Mouse (Mus musculus): ENCODE data around the gene Gas6. TPM values are rescaled to one million over a fixed set of nuclear protein-coding genes. Genes with fewer than 3 reads are reported as not detected.

Gas6 gene
- polyA plus RNA-seq, 1 experiment from 2014 or later: 15.9 TPM

- ATAC-seq: no peak
- Histone ChIP-seq H3K36me3 (no peaks in the 10 kb centered on the region), H3K9me3 (no peaks in the 10 kb centered on the region), H3K9ac (replicated peaks) (no peak overlapping the region), H3K27ac (no peak overlapping the region), H3K4me2 (replicated peaks) (no peak overlapping the region), H3K4me1 (replicated peaks) (peaks cover 10% of the 10 kb centered on the region), H3K4me3 (replicated peaks) (no peak overlapping the region), H3K27me3 (0 out of 2 replicates have a peak, but pooled peaks cover 3% of the 10 kb centered on the region)
- 73% methylated on average over 6 of the region's 6 CpGs for WGBS
Observed at GRCm38 (mm10) chr8:13451747-13452277, 42.5 kb downstream of the Gas6 start.

- H3K4me1 ChIP-seq (replicated peaks): no peaks in the 10 kb centered on the region
Observed at GRCm38 (mm10) chr8:13448145-13448544, 46.1 kb downstream of the Gas6 start.

GRCm38 (mm10) chr8:13446456-13446855, 47.8 kb downstream of the Gas6 start:
- H3K9me3 ChIP-seq: no peaks in the 10 kb centered on the region; the same call in 1 of the 2 replicates
- H3K27ac ChIP-seq: no peak overlapping the region
- H3K4me1 ChIP-seq (replicated peaks): no peaks in the 10 kb centered on the region
- H3K4me2 ChIP-seq (replicated peaks): no peak overlapping the region
- no peak overlapping the region for H3K9ac ChIP-seq (replicated peaks)
- no peaks in the 10 kb centered on the region for H3K36me3 ChIP-seq
- 0 out of 2 replicates have a peak, but pooled peaks cover 3% of the 10 kb centered on the region for H3K27me3 ChIP-seq
- H3K4me3 ChIP-seq (replicated peaks): no peak overlapping the region
- WGBS: 91% methylated on average over 6 of the region's 6 CpGs
- no peak for ATAC-seq

More at GRCm38 (mm10) chr8:13448145-13448544, 46.1 kb downstream of the Gas6 start:
- Histone ChIP-seq H3K9ac (replicated peaks) (no peak overlapping the region), H3K36me3 (no peaks in the 10 kb centered on the region), H3K4me3 (replicated peaks) (no peak overlapping the region), H3K27me3 (0 out of 2 replicates have a peak, but pooled peaks cover 3% of the 10 kb centered on the region), H3K27ac (no peak overlapping the region), H3K4me2 (replicated peaks) (no peak overlapping the region), H3K9me3 (no peaks in the 10 kb centered on the region)
- 61% methylated on average over 4 of the region's 4 CpGs for WGBS
- ATAC-seq: no peak

GRCm38 (mm10) chr8:13442152-13442551, 52.1 kb downstream of the Gas6 start:
- H3K27me3 ChIP-seq: no peaks in the 10 kb centered on the region
- H3K36me3 ChIP-seq: no peaks in the 10 kb centered on the region
- H3K4me3 ChIP-seq (replicated peaks): no peak overlapping the region
- no peaks in the 10 kb centered on the region for H3K4me1 ChIP-seq (replicated peaks)
- no peaks in the 10 kb centered on the region; the same call in 1 of the 2 replicates for H3K9me3 ChIP-seq
- 96% methylated on average over 2 of the region's 2 CpGs for WGBS
- H3K4me2 ChIP-seq (replicated peaks): no peak overlapping the region
- no peak overlapping the region for H3K27ac ChIP-seq
- no peak for ATAC-seq
- no peak overlapping the region for H3K9ac ChIP-seq (replicated peaks)

- Histone ChIP-seq H3K9ac (replicated peaks) (no peak overlapping the region), H3K36me3 (no peaks in the 10 kb centered on the region), H3K4me1 (replicated peaks) (peaks cover 10% of the 10 kb centered on the region), H3K27me3 (peaks cover 35% of the 10 kb centered on the region), H3K27ac (no peak overlapping the region), H3K4me2 (replicated peaks) (no peak overlapping the region), H3K9me3 (no peaks in the 10 kb centered on the region; the same call in 1 of the 2 replicates), H3K4me3 (replicated peaks) (no peak overlapping the region)
- ATAC-seq: no peak
- 85% methylated on average over 2 of the region's 2 CpGs for WGBS
Observed at GRCm38 (mm10) chr8:13437531-13437930, 56.8 kb downstream of the Gas6 start.

- Histone ChIP-seq H3K9me3 (no peaks in the 10 kb centered on the region), H3K9ac (replicated peaks) (0 out of 2 replicates have a peak overlapping the region, but pooled peaks have one; percentile 12), H3K27ac (no peak overlapping the region), H3K4me3 (replicated peaks) (no peak overlapping the region), H3K4me2 (replicated peaks) (no peak overlapping the region), H3K27me3 (peaks cover 35% of the 10 kb centered on the region), H3K36me3 (no peaks in the 10 kb centered on the region), H3K4me1 (replicated peaks) (peaks cover 10% of the 10 kb centered on the region)
- 5% methylated on average over 8 of the region's 8 CpGs for WGBS
- no peak for ATAC-seq
Observed at GRCm38 (mm10) chr8:13436052-13436451, 58.2 kb downstream of the Gas6 start.

- Histone ChIP-seq H3K27ac (no peak within 1 kb of the TSS), H3K4me2 (replicated peaks) (peak within 1 kb of the TSS; percentile 25; the same call in 1 of the 2 replicates), H3K4me1 (replicated peaks) (peaks cover 10% of the 10 kb centered on the region), H3K27me3 (peaks cover 35% of the 10 kb centered on the region), H3K4me3 (replicated peaks) (no peak within 1 kb of the TSS), H3K9me3 (no peaks in the 10 kb centered on the region), H3K36me3 (no peaks in the 10 kb centered on the region), H3K9ac (replicated peaks) (peak within 1 kb of the TSS; percentile 12; the same call in 1 of the 2 replicates)
- no peak for ATAC-seq
- 17% methylated on average over 10 of the region's 10 CpGs for WGBS
Observed at GRCm38 (mm10) chr8:13434889-13435288, 59.4 kb downstream of the Gas6 start, which contains the start of gene Tmem255b. TSS of gene Tmem255b (plus strand) at chr8:13435189.

- peaks cover 10% of the 10 kb centered on the region for H3K4me1 ChIP-seq (replicated peaks)
- no peak for ATAC-seq
- no peaks in the 10 kb centered on the region for H3K36me3 ChIP-seq
- H3K4me3 ChIP-seq (replicated peaks): no peak overlapping the region
- peaks cover 35% of the 10 kb centered on the region for H3K27me3 ChIP-seq
- no peaks in the 10 kb centered on the region for H3K9me3 ChIP-seq
- no peak overlapping the region for H3K27ac ChIP-seq
- 86% methylated on average over 5 of the region's 5 CpGs for WGBS
- no peak overlapping the region for H3K4me2 ChIP-seq (replicated peaks)
- H3K9ac ChIP-seq (replicated peaks): no peak overlapping the region
Observed at GRCm38 (mm10) chr8:13433130-13433529, 61.2 kb downstream of the Gas6 start.

- Histone ChIP-seq H3K27ac (no peak overlapping the region), H3K9ac (replicated peaks) (no peak overlapping the region), H3K36me3 (no peaks in the 10 kb centered on the region), H3K27me3 (peaks cover 23% of the 10 kb centered on the region), H3K9me3 (no peaks in the 10 kb centered on the region), H3K4me1 (replicated peaks) (peaks cover 8% of the 10 kb centered on the region; the same call in 1 of the 2 replicates), H3K4me3 (replicated peaks) (no peak overlapping the region), H3K4me2 (replicated peaks) (no peak overlapping the region)
- ATAC-seq: no peak
Observed at GRCm38 (mm10) chr8:13430866-13431265, 63.4 kb downstream of the Gas6 start.

- no peak overlapping the region for H3K27ac ChIP-seq
- ATAC-seq: no peak
- no peak overlapping the region for H3K4me2 ChIP-seq (replicated peaks)
- H3K4me1 ChIP-seq (replicated peaks): peaks cover 4% of the 10 kb centered on the region; the same call in 1 of the 2 replicates
- H3K27me3 ChIP-seq: peaks cover 18% of the 10 kb centered on the region
- H3K4me3 ChIP-seq (replicated peaks): no peak overlapping the region
- H3K36me3 ChIP-seq: no peaks in the 10 kb centered on the region
- no peaks in the 10 kb centered on the region for H3K9me3 ChIP-seq
- no peak overlapping the region for H3K9ac ChIP-seq (replicated peaks)
- WGBS: 87% methylated on average over 7 of the region's 7 CpGs
Observed at GRCm38 (mm10) chr8:13430412-13430811, 63.9 kb downstream of the Gas6 start.

- Histone ChIP-seq H3K36me3 (no peaks in the 10 kb centered on the region), H3K4me2 (replicated peaks) (no peak overlapping the region), H3K27me3 (no peaks in the 10 kb centered on the region), H3K4me3 (replicated peaks) (no peak overlapping the region), H3K27ac (no peak overlapping the region), H3K4me1 (replicated peaks) (no peaks in the 10 kb centered on the region), H3K9ac (replicated peaks) (no peak overlapping the region), H3K9me3 (no peaks in the 10 kb centered on the region)
- WGBS: 86% methylated on average over 9 of the region's 9 CpGs
- ATAC-seq: no peak
Observed at GRCm38 (mm10) chr8:13428156-13428555, 66.1 kb downstream of the Gas6 start.

- Histone ChIP-seq H3K27me3 (no peaks in the 10 kb centered on the region), H3K4me3 (replicated peaks) (no peak overlapping the region), H3K36me3 (no peaks in the 10 kb centered on the region), H3K9ac (replicated peaks) (no peak overlapping the region), H3K4me2 (replicated peaks) (no peak overlapping the region), H3K27ac (no peak overlapping the region), H3K9me3 (no peaks in the 10 kb centered on the region), H3K4me1 (replicated peaks) (no peaks in the 10 kb centered on the region)
- WGBS: 83% methylated on average over 6 of the region's 6 CpGs
- no peak for ATAC-seq
Observed at GRCm38 (mm10) chr8:13427351-13427750, 66.9 kb downstream of the Gas6 start.

GRCm38 (mm10) chr8:13420970-13421369, 73.3 kb downstream of the Gas6 start:
- 96% methylated on average over 6 of the region's 6 CpGs for WGBS
- H3K9ac ChIP-seq (replicated peaks): no peak overlapping the region
- no peak overlapping the region for H3K27ac ChIP-seq
- H3K36me3 ChIP-seq: no peaks in the 10 kb centered on the region
- no peak overlapping the region for H3K4me2 ChIP-seq (replicated peaks)
- H3K9me3 ChIP-seq: no peaks in the 10 kb centered on the region
- H3K4me3 ChIP-seq (replicated peaks): no peak overlapping the region
- H3K27me3 ChIP-seq: no peaks in the 10 kb centered on the region
- no peak for ATAC-seq
- no peaks in the 10 kb centered on the region for H3K4me1 ChIP-seq (replicated peaks)

All from midbrain, embryonic 13.5 days (tissue).